Mouse (Mus musculus): ENCODE results near the gene Pgm2. TPM values are rescaled to one million over a fixed set of nuclear protein-coding genes. Genes with fewer than 3 reads are reported as not detected.

Gene Pgm2
- polyA plus RNA-seq, 1 experiment from 2014 or later: 27.8 TPM

DNA sequence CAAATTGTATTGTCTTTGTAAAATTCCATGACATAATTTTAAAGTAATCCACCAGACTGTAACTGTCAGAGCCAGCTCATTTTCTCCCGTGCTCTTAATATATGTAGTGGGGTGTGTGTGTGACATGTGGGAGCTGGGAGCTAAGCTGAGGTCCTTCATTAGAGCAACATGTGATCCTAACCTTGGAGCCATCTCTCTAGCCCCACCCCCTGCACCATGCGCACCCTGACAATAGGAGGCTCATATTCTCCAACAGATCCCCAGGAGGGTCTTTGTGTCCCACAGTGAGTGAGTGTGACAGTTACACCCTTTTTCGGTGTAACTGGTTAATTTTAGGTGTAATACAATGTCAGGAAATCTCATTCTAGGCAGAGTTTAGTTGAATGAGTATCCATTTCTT, 80.1 kb downstream of the Pgm2 start:
- H3K4me3 ChIP-seq (ENCODE audit: low read depth, low read length): no peak overlapping the region
- H3K27me3 ChIP-seq (ENCODE audit: control insufficient read depth, insufficient read depth, low read length): no peaks in the 10 kb centered on the region
- H3K9me3 ChIP-seq (ENCODE audit: control insufficient read depth, low read length): no peaks in the 10 kb centered on the region
- H3K36me3 ChIP-seq (ENCODE audit: control insufficient read depth, insufficient read depth, low read length): no peaks in the 10 kb centered on the region
- no peak for DNase-seq (ENCODE audit: low spot score)
- no peak overlapping the region for H3K4me2 ChIP-seq (replicated peaks; ENCODE audit: low read depth, low read length)
- no peak for ATAC-seq (ENCODE audit: low FRiP score)
- WGBS: 82% methylated on average over 3 of the region's 3 CpGs
- no peak overlapping the region for H3K9ac ChIP-seq (ENCODE audit: low read depth, low read length)
- no peaks in the 10 kb centered on the region for H3K4me1 ChIP-seq (replicated peaks; ENCODE audit: control insufficient read depth, insufficient read depth, low read length)
- H3K27ac ChIP-seq (ENCODE audit: low read depth, low read length): no peak overlapping the region

DNA sequence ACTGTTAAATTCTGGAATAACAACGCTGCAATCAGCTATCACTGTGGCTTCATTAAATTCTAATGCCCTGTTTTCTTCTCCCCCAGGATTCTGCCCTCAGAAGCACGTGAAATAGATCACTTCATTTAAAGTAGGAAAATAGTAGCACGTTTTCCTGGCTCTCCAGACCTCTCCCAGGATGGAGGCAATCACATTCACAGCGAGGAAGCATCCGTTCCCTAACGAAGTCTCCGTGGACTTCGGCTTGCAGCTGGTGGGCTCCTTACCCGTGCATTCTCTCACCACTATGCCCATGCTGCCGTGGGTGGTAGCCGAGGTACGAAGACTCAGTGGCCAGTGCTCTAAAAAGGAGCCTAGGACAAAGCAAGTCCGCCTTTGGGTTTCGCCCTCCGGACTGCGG, 80.6 kb downstream of the Pgm2 start:
- no peak for DNase-seq (ENCODE audit: low spot score)

DNA sequence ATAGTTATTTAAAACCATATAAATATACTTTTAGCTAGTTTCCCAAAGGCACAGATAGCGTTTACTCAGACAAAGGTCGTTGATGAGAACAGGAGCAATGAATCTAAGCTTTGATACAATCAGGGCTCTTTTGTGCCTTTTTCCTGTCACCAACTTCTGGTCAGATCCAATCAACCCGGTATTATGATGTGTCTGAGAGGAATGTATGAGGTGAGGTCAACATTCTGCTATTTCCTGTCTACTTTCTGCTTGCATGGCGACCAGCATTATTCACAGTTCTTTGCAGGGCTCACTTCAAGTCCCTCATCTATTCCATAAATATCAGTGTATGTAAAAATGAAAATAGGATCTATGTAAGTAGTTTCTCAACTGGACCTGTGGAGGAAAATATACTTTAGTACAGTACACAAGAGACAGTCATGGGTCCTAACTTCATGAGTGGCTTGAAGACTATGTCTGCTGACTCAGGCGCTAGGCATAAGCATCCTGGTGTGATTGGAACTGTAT, 81.7 kb downstream of the Pgm2 start:
- DNase-seq (ENCODE audit: low spot score) (no peak), ATAC-seq (ENCODE audit: low FRiP score) (no peak)
- no peak overlapping the region for H3K9ac ChIP-seq (ENCODE audit: low read depth, low read length)
- no peaks in the 10 kb centered on the region for H3K27me3 ChIP-seq (ENCODE audit: control insufficient read depth, insufficient read depth, low read length)
- no peak overlapping the region for H3K4me3 ChIP-seq (ENCODE audit: low read depth, low read length)
- no peaks in the 10 kb centered on the region for H3K36me3 ChIP-seq (ENCODE audit: control insufficient read depth, insufficient read depth, low read length)
- no peak overlapping the region for H3K27ac ChIP-seq (ENCODE audit: low read depth, low read length)
- no peaks in the 10 kb centered on the region for H3K9me3 ChIP-seq (ENCODE audit: control insufficient read depth, low read length)
- 79% methylated on average over 5 of the region's 5 CpGs for WGBS
- H3K4me2 ChIP-seq (replicated peaks; ENCODE audit: low read depth, low read length): no peak overlapping the region
- no peaks in the 10 kb centered on the region for H3K4me1 ChIP-seq (replicated peaks; ENCODE audit: control insufficient read depth, insufficient read depth, low read length)

More for the DNA sequence above, 80.6 kb downstream of the Pgm2 start:
- 83% methylated on average over 16 of the region's 16 CpGs for WGBS
- Histone ChIP-seq H3K27ac (ENCODE audit: low read depth, low read length) (no peak overlapping the region), H3K4me2 (replicated peaks; ENCODE audit: low read depth, low read length) (no peak overlapping the region), H3K4me3 (ENCODE audit: low read depth, low read length) (no peak overlapping the region), H3K4me1 (replicated peaks; ENCODE audit: control insufficient read depth, insufficient read depth, low read length) (no peaks in the 10 kb centered on the region), H3K9me3 (ENCODE audit: control insufficient read depth, low read length) (no peaks in the 10 kb centered on the region), H3K27me3 (ENCODE audit: control insufficient read depth, insufficient read depth, low read length) (no peaks in the 10 kb centered on the region), H3K36me3 (ENCODE audit: control insufficient read depth, insufficient read depth, low read length) (no peaks in the 10 kb centered on the region), H3K9ac (ENCODE audit: low read depth, low read length) (no peak overlapping the region)
- ATAC-seq (ENCODE audit: low FRiP score): no peak

Other genes with a start within 250 kb of the Pgm2 start
- gene Rell1, start 124.1 kb upstream of the Pgm2 start, polyA plus RNA-seq (2014; fragmentation: Nextera tagmentation; extraction: Ambion mirVana): 10.2 and 10.8 TPM in 2 replicates
- gene Tbc1d1, start 63.4 kb downstream of the Pgm2 start, polyA plus RNA-seq (2014; fragmentation: Nextera tagmentation; extraction: Ambion mirVana): 20.2 and 23.3 TPM in 2 replicates

Data from hindbrain, embryonic 11.5 days (tissue).